Mouse (Mus musculus) yolk sac, embryonic 10.5 days (tissue): Measurements from ENCODE around the gene Muc5ac.

Source experiments
- DNase-seq: peaks from one replicate; pipeline ENCODE4 v3.0.0-alpha.2; 2017; ENCODE audit warnings: low spot score

Gene Muc5ac

DNA sequence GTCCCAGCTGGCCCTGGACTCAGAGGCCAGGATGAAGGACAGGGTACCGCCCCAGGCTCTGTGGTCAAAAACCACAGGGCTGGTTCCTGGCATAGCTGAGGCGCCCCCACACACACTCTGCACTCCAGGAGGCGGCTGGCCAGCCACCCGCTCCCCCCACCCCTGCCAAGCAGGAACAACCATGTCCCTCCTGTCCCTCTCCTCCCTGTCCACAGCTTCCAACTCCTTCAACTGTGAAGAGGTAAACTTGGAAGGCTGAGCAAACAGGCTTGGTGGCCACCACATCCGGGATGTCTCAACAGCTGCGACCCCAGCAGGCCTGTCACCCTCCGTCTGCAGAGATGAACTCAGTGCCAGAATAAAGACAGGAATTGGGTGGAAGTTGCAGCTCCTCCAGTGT, 47.2 kb downstream of the Muc5ac start:
- no peak for DNase-seq

GRCm38 (mm10) chr7:141836423-141836822, 47.7 kb downstream of the Muc5ac start:
- DNase-seq, result no peak

DNA sequence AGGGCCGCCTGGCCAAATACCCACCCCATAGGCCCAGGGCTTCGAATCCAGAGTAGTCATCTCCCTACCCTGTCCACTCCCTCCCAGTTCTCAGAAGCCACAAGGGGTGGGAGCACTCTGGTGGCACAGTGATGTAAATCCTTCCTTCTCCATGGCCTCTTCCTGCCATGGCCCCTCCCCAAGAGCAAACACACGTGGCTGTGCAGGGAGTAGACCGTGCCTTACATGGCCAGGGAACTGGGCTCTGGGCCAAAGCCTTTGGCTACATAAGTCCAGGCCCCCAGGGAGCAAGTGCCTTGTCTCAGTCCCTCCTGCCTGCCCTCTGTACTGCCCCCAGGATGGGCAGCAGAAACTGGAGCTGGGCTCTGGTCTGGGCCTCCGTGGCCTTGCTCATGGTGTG, 50.0 kb downstream of the Muc5ac start, which contains the start of gene Muc5b:
Gene Muc5b, plus strand, starts transcription at position 292 of the 400 bp plus-strand sequence.
- no peak for DNase-seq

DNA sequence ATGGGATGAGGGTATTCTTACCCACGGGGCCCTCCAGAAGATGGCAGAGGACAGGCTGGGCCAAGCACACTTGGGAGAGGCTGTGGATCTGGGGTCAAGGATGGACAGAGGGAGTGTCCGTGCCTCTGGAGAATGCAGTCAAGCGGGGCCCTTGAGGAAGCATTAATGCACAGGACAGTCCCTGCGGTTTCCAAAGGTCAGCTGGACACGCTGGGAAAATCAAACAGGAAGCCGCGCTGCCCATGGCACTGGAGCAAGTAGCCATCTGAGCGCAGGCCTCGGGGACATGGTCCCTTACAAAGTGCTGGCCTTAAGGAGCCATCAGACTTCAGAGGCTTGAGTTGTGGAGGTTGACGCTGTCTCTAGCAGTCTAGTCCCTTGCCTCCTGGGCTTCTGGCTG, 51.6 kb downstream of the Muc5ac start:
- DNase-seq, result no peak

DNA sequence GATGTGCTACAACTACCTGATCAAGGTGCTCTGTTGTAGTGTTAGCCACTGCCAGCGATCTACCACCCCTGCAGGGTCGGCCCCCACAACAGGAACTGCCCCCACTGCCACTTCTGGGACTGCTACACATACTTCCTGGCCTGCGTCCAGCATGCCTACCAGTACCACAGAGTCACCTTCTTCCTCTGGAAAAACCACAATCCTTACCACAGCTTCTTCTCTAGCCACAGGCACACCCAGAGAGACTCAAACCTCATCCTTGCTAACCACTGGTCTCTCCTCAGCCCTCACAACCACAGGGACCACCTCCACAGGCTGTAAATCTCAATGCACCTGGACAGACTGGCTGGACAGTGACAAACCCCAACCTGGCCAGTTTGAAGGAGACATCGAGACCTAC, 72.3 kb downstream of the Muc5ac start:
- DNase-seq, result no peak
